Mouse (Mus musculus): ENCODE data around the gene Gm12569.

The Gm12569 gene

GRCm38 (mm10) chr11:51220308-51220707, at the start of gene Gm12569:
Gene Gm12569, plus strand, starts transcription at chr11:51220473.
- no peak for DNase-seq (ENCODE audit: extremely low read depth, low read depth)

- no peak for DNase-seq (ENCODE audit: extremely low read depth, low read depth)
These were observed 17.5 kb upstream of the Gm12569 start for GRCm38 (mm10) chr11:51202726-51203125.

GRCm38 (mm10) chr11:51207758-51208157, 12.5 kb upstream of the Gm12569 start:
- DNase-seq (ENCODE audit: extremely low read depth, low read depth) = no peak

- no peak for DNase-seq (ENCODE audit: extremely low read depth, low read depth)
These were observed 8.8 kb upstream of the Gm12569 start for GRCm38 (mm10) chr11:51211426-51211825.

GRCm38 (mm10) chr11:51214021-51214420, 6.3 kb upstream of the Gm12569 start:
- DNase-seq (ENCODE audit: extremely low read depth, low read depth) = no peak

GRCm38 (mm10) chr11:51219396-51219980, 785 bp upstream of the Gm12569 start:
- no peak for DNase-seq (ENCODE audit: extremely low read depth, low read depth)

GRCm38 (mm10) chr11:51227104-51227503, 6.8 kb downstream of the Gm12569 start:
- DNase-seq (ENCODE audit: extremely low read depth, low read depth) = no peak

- DNase-seq (ENCODE audit: extremely low read depth, low read depth) = no peak
These were observed 14.4 kb downstream of the Gm12569 start for GRCm38 (mm10) chr11:51234626-51235025.

- DNase-seq (ENCODE audit: extremely low read depth, low read depth) = no peak
These were observed 22.6 kb downstream of the Gm12569 start for GRCm38 (mm10) chr11:51242897-51243296.

GRCm38 (mm10) chr11:51257006-51257405, 36.7 kb downstream of the Gm12569 start:
- no peak for DNase-seq (ENCODE audit: extremely low read depth, low read depth)

GRCm38 (mm10) chr11:51261680-51262219, 41.5 kb downstream of the Gm12569 start, which contains the start of gene Clk4:
Gene Clk4, plus strand, starts transcription at chr11:51261730.
- peak; percentile 26 for DNase-seq (ENCODE audit: extremely low read depth, low read depth)

- DNase-seq (ENCODE audit: extremely low read depth, low read depth) = peak; percentile 92
These were observed 42.3 kb downstream of the Gm12569 start, which contains the start of gene BC049762 for GRCm38 (mm10) chr11:51262342-51263285. Gene BC049762, minus strand, starts transcription at chr11:51263046.

- DNase-seq (ENCODE audit: extremely low read depth, low read depth) = no peak
These were observed 43.1 kb downstream of the Gm12569 start for GRCm38 (mm10) chr11:51263286-51263831.

GRCm38 (mm10) chr11:51264352-51264751, 44.1 kb downstream of the Gm12569 start:
- DNase-seq (ENCODE audit: extremely low read depth, low read depth) = peak; percentile 47

GRCm38 (mm10) chr11:51265326-51265725, 45.1 kb downstream of the Gm12569 start:
- DNase-seq (ENCODE audit: extremely low read depth, low read depth) = peak; percentile 24

GRCm38 (mm10) chr11:51274418-51274817, 54.1 kb downstream of the Gm12569 start:
- no peak for DNase-seq (ENCODE audit: extremely low read depth, low read depth)

Measured in MEL-GATA-1-ER (cell line).